Mouse (Mus musculus) liver, adult 2 months (tissue): ENCODE measurements around the gene Pald1.

ENCODE experiments used
- CTCF ChIP-seq: fragments of 200-500 bp; IDR thresholded peaks from 2 replicates; pipeline ENCODE4 v1.5.1; 2011; ENCODE audit warnings: low read depth, low read length, control low read depth
- POLR2A ChIP-seq: fragments of 200-500 bp; IDR thresholded peaks from 2 replicates; pipeline ENCODE4 v1.6.1; 2011; ENCODE audit warnings: low read length, control low read depth; ENCODE audit not compliant: insufficient read depth; ENCODE audit errors: extremely low read depth

- no peak for TF ChIP-seq POLR2A
- no peak for TF ChIP-seq CTCF
Measured at GRCm38 (mm10) chr10:61277918-61278674, 105.2 kb downstream of the Pald1 start.
